Mouse (Mus musculus) layer of hippocampus, adult 11-12 months (tissue): Measurements from ENCODE around the gene Abcc1.
A peak's percentile ranks its signal among the peaks of the same experiment; 100 is the strongest.

Source experiments
- DNase-seq: peaks from one replicate; pipeline ENCODE4 v3.0.0; 2022; ENCODE audit warnings: low spot score

Gene Abcc1

DNA sequence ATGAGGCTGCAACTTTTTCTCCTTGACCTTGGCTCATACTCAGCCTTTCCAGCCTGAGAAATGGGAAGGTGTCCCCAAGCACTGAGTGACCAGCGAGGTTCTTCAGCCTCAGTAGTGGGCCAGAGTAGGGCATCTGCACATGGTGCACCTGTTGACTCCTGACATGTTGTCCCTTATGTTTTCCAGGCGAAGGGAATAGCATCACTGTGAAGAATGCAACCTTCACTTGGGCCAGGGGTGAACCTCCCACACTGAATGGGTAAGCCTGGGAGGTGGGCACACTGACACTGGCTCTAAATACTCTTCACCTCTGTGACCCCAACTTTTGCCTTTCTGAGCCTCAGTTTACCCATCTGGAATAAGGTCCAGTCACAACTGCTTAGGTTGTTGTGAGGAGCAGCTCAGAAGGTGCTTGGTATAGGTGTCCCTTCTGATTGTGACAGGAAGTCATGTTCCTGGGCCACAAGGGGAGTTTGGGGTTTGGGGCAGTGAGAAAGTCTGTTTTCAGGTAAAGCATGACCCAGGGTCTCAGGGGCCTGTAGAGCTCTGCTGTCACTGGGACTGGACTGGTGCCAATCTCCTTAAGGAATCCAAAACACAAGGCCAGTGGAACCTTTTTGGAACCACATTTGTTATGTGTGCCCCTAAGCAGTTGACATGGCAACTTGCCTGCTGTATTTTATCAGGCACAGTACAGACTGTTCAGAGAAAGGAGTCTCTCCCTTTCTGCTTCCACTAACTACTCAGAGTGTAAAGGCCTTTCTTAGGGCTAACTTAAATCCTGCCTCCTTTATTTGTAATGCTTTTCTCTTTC lies 78.7 kb downstream of the Abcc1 start:
- DNase-seq, result no peak

DNA sequence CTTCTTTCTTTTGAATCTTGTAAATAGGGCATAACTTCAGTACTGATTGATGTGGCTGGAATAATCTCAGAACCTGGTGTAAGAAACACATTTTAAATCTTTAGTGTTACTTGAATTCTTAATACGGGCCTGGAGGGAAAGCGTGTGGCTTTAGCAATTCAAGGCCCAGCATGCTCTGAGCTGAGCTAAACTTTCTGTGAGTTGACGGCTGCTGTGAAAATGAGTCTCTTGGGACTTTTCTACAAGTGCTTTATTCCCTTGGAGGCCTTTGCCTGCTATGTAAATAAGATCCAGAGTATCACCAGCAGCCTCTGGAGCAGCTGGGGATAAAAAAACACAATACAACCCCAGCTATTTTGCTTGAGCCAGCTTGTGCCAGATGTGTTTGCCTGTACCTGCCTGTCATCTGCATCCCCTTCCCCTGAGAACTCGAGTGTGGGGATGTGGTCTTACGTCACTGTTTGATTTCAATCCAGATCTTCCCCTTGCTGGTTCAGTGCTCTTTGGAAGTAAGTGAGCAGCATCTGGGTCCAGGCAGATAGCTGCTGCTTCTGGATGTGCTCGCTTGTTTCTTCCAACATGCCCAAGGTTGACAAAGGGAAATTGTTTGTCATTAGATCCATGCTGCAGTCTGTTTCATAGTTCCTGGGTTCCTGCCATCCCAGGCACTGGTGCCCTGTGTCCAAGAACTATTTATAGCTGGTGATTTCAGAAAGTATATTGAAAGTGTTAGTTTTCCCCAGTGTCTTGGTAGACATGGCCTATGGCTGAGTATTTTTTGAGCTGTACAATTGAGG lies 82.9 kb downstream of the Abcc1 start:
- DNase-seq, result no peak

DNA sequence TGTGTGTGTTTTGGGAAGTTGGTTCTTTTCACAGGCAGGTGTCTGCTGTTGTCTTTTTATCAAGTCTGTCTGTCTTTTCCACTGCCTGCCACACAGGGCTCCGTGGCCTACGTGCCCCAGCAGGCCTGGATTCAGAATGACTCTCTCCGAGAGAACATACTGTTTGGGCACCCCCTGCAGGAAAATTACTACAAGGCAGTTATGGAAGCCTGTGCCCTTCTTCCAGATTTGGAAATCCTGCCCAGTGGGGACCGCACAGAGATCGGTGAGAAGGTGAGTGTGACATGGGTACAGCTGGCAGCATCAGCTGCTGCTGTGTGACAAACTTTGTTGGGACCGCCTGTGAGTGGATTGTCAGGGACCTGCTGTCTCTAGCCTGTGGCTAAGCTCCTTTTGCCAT lies 83.8 kb downstream of the Abcc1 start:
- no peak for DNase-seq

DNA sequence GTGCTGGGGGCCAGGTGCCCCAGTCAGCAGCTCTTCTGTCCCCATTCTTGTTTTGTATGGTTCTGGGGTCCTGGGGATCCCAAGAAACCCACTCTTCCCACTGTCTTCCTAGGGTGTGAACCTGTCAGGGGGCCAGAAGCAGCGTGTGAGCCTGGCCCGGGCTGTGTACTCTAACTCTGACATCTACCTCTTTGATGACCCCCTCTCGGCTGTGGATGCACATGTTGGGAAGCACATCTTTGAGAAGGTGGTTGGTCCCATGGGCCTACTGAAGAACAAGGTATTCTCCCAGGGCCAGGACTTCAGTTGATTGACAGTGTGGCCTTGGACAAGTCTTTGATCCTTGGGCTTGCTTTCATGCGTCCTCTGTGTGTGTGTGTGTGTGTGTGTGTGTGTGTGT lies 86.0 kb downstream of the Abcc1 start:
- no peak for DNase-seq

DNA sequence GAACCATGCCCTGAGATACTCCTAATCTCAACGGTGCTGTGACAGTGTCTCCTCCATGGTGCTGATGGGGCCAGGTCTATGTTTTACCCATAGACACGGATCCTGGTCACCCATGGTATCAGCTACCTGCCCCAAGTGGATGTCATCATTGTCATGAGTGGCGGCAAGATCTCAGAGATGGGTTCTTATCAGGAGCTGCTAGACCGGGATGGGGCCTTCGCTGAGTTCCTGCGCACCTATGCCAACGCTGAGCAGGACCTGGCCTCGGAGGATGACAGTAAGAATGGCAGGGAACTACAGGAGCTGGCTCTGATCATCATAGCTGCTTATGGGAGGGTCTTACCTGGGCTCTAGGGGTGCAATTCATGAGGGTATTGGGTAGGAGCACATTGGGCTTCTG lies 86.9 kb downstream of the Abcc1 start:
- DNase-seq, result no peak

DNA sequence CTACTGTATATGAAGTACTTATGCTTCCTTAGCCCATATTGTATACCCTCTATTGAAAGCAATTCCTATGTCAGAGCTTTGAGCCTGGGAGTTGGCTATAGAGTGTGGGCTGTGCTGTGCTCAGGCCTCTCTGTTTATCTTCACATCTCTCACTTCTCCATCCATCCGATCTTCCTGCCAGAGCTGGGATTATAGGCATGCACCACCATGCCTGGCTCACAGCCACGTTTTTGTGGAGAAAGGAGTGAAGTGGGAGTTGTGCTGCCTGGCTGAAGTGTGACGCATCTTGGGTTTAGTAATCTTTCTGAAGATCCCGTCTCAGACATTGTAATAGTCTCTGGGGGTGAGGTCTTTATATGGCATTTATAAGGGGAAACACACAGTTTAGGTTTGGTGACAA lies 88.5 kb downstream of the Abcc1 start:
- no peak for DNase-seq

DNA sequence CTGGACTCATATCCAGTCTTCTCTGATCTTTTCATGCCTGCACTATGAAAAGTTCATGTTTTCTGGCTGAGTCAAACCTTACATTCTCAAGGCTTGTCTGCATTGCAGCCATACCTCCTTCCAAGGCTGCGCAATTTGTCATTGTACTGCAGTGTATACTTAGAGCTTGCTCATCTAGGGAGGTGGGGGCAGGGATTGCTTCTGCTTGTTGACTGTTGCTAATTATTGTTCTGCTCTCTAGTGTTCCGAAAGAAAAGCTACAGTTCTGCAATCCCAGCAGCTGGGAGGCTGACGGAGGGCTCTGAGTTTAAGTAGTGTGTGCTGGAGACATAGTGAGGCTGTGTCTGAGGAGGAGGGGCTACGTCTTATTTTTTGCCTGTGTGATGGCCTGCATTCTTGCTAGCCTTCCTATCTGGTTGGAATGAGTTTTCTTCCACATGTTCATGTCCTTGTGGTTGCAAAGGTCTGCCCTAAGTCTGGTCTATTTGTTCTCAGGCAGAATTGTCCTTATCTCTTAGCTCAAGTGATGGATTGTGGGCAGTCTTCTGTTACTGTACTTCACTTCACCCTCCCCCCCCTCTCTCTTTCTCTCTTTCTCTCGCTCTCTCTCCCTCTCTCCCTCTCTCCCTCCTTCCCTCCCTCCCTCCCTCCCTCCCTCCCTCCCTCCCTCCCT lies 90.2 kb downstream of the Abcc1 start:
- DNase-seq, result peak; percentile 16

DNA sequence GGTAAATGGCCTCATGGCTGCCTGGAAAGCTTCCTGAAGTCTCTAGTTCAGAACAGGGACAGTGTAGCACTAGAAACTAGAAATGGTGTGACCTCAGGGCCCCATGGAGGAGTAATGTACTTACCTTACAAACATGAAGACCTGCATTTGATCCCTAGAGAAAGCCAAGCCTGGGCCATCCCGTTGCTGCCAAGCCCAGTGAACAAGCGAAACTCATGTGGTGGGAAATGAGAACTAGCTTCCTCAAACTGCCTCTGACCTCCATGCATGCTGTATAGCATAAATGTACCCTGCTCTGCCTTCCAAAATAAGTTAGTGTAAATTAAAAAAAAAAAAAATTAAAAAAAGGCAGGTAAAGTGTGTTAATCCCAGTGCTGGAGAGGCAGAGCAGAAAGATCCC lies 101.2 kb downstream of the Abcc1 start:
- DNase-seq, result no peak

DNA sequence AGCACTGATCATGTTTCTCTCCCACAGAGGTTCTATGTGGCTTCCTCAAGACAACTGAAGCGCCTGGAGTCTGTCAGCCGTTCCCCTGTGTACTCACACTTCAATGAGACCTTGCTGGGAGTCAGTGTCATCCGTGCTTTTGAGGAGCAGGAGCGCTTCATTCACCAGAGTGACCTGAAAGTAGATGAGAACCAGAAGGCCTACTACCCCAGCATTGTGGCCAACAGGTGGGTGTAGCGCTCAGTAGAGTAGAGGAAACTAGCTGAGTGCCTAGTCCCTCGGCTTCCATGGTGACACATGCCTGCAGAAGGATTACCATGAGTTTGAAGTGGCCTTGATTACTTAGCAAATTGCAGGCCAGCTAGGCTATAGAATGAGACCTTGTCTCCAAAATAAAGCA lies 103.7 kb downstream of the Abcc1 start:
- no peak for DNase-seq

DNA sequence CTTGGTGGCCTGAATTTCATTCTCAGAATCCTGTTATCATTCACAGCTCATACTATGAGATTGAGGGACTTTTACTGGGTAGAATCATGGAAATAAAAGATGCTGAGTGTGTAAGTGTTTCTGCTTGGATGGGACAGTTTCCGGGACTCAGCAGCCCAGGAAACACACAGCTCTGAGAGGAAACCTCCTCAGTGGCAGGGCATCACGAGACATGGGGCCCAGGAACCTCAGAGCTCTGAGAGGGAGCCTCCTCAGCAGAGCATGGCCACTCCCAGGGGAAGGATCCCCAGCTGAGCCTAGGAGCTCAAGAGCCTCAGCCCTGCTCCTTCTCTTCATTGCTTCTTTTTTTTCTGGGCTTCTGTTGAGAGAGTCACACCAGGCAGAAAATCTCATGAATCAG lies 107.0 kb downstream of the Abcc1 start:
- DNase-seq, result no peak

DNA sequence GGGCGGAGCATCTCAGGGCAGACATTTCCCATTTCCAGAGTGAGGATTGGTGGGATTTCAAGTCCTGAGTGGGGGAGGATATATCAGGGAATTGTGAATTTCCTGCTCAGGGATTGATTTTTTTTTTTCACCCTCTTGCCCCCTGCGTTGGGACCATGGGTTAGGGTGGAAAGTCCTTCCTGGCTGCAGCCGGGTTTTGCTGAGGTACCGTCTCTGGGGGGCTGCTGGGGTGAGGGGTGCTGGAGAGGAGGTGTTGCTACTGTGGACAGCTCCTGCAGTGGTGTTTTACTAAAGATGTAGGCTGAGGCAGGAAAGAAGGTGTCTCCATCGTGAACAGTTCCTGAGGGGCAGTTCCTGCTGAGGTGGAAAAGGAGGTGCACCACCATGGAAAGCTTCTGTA lies 107.5 kb downstream of the Abcc1 start:
- DNase-seq, result no peak

DNA sequence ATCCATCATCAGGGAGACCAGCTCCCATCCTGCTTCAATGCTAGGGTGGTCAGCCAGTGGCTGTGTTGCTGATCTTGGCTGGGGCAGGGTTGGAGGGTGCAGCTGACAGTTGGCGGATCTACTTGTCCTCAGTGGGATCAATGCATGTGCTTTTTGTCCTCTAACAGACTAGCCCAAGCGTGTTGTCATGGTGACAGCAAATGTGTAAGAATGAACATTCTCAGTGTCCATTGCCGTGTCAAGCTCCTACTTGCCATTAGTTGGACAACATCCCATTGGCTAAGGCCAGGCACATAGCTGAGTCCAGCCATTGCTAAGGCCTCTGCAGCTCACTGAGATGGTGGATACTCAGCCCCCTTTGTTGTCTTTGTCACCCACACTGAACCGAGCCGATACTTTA lies 110.8 kb downstream of the Abcc1 start:
- no peak for DNase-seq

DNA sequence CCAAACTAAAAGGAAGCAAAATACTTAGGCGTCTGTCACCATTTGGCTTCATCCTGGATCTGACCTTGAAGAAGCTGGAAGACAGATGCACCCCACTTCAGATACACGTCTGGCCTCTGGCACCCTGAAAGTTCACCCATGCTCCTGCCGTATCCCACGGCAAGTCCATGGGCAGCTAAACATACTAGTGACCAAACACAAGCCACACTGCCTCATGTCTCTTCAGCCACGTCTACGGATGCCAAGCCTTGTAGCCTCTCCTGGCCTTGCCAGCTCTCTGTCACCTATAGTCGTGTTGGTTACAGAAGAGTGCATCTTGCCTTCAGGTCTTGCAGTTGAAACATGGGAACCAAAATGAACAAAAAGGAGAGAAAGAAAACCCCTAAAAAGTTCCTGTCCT lies 112.3 kb downstream of the Abcc1 start:
- DNase-seq, result no peak

DNA sequence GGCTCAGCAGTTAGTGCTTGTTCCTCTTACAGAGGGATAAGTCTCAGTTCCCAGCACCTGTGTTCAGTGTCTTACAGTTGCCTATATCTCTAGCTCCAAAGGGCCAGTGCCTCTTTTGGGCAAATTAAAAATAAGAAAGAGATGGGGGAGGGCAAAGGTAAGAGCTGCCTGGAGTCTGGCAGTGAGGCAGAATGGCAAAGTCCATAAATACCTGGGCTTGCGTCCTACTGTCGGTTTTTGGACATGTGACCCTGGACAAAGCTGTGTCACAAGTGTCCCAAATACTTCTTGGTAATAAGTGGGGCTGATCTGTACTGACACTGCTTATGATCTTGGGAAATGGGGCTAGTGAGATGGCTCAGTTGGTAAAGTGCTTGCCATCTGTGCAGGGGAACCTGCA lies 113.6 kb downstream of the Abcc1 start:
- DNase-seq, result no peak

DNA sequence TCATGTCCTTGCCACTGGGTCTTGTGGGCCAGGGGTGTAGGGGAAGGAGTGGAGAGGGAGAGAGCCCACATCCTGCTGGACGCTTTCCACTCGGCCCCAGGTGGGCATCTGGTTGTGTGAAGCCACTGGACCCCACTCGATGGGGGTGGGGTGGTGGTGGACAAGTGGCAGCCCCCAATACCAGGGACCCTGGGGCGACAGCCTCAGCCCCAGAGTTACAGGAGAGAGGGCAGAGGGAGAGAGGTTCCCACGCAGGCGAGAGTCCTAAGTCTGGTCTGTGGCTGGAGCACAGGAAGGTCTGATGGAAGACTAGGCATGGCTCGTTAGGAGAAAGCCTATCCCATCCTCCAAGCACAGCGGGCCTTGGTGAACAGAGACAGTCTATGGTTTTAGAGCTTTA lies 114.7 kb downstream of the Abcc1 start:
- DNase-seq, result no peak

DNA sequence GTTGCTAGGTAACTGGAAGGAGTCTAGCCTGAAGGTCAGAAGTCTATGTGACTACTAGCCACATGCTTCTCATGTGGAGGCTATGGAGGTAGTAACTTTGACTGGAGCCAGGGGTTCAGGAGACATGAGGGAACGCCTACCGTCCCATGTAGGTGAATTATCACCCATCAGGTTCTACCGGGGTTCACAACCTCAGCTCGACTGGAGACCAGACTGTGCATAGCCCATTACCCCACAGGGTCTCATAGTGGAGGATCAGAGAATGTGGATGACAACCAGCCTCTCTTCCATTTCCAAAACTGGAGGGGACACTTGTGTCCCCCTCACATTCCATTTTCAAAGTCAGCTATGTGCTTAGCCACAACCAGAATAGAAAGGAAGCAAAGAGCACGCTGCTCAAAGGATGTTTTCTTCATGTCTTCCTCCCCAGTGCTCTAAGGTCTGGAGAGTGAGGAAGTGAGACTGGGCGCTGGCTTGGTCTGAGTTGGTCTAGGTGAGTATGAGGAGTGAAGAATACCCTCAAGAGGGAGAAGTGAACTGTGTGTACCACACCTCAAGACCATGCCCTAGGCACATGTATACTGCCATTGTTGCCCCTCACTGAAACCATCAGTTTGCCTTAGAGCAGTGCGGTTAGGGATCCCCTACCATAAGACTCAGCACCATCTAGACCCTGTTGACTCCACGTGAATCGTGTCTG lies 115.5 kb downstream of the Abcc1 start:
- no peak for DNase-seq

DNA sequence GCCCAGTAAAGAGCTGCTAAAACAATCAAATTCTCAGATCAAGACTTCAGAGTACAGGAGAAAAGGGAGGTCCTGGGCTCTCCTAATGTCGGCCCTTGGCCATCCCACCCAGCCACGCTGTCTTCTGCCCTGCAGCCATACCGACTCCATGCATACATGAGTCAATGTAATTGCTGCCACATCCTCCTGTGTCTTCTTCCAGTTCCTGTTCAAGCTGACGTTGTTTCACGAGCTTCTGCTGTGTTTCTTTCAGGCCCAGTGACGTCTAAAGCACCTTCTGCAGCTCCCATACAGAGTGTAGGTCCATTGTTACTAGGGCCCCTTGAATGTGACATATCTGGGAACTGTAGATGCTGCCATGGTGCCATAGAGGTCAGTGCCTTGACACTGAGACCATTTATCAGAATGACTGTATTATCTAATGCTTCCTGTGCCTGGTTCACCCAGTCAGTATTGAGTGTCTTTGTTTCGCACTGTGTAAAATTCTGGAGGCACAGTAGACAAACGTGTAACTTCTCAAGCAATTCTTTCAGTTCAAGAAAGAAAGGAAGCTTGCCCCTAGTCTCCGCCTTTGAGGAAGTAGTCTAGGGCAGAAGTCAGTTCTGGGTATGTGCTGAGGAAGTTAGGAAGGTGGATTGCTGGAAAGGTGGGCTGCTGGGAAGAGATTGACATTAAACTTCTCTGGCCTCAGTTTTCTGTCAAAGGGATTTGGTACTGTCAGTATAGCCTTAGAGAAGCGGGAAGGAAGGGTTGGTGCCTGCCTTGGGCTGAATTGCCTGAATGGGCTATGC lies 116.3 kb downstream of the Abcc1 start:
- no peak for DNase-seq

DNA sequence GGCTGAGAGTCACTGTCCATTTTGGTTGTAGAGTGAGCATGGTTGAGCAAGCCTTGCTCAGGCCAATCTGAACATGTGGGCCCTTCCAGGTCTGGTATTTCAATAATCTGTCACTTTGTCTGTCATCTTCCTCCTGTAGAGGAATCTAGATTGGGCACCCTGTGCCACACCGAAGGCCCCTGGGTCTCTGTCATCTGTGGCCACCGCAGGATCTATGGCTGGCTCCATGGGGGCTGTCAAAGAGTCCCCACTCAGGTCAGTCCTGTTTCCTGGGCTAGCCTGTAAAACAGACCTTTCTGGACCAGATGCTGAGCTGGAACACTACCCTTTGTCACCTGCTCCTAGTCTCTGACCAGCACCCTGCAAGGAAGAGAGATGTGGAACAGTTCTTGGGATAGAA lies 118.3 kb downstream of the Abcc1 start:
- DNase-seq, result no peak

DNA sequence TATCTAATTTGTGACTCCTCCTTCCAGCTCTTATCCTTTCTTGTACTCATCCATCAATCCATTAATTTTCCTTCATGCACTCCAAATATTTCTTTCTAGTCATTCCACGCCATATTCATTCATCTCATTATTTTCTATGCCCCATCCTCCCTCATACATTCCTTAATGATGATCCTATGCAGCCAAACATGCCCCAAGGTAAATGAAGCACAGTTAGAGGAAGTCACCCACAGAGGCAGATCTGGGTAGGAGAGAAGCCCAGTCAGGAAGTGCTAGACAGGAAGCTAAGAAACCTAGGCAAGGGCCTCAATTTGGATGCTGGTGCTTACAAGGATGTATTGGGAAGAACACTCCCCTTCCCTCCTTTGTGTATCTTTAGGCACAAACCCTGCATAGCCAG lies 121.9 kb downstream of the Abcc1 start:
- DNase-seq, result no peak

DNA sequence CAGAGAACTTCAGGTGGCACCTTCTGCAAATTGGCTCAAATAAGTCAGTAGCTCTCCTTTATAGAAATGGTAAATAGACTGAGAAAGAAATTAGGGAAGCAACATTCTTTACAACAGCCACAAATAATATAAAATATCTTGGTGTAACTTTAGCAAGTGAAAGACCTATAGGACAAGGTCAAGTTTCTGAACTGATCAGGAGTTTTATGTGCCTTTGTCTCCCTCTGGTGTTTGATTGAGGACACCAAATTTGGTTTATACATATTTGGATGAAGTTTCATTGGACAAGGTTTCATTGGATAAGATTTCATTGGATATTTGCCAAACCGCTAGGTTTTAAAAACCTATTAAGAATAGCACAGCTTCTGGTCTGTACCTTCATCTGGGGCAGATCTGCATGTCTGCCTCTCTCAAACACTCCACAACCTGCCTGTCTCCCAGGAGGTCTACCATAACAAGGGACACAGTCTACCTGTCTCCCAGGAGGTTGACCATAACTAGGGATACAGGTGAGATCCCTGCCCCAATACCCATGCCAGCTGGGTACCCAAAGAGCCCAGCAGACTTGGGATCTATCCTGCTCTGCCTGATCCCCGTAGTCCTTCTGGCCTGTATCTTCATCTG lies 132.2 kb downstream of the Abcc1 start:
- no peak for DNase-seq
